ENCODE assay signal across 7 mouse cellular contexts in the genomic region with DNA sequence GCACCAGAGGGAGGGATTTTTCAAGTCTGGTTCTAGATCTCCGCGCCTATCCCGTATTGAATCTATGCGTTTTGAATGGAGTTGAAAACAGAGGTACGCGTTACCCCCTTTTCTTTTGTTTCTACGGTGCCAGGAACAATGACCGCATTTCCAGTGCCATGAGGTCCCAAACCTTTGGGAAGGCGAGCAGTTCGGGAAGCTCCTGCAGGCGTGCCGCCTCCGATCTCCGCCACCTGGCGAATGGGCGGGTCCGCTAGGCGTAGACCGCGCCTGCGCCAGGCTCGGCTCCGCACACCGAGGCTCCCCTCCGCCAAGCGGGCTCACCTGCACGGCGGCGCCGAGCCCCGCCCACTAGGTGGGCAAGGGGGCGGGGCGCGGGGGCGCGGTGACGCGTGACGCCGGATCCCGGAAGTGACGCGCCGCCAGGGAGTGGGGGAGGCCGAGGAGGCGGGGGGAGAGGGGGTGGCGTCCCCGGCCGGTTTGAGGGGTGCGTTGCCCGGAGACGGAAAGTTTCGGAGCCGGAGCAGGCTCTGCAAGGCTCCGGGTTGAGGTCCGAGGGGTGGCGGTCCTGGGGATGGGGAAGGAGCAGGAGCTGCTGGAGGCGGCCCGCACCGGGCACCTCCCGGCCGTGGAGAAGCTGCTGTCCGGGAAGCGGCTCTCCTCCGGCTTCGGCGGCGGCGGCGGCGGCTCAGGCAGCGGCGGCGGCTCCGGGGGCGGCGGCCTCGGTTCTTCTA. TPM values are rescaled to one million over a fixed set of nuclear protein-coding genes. Genes with fewer than 3 reads are reported as not detected.
DNase-seq lines count a peak whose midpoint lies in the region; ATAC-seq and TF ChIP-seq lines count a peak whose summit lies in the region.

A gene (plus strand): TSS at position 419 of the 734 bp plus-strand sequence.

- peak; percentile 67 for DNase-seq in adrenal gland, adult 8-10 months
- peak; percentile 78 for DNase-seq in embryo, embryonic 11.5 days (ENCODE audit: low read depth, low spot score)
- peak; percentile 78 to 88 for DNase-seq in gastrocnemius, postnatal 4 days (ENCODE audit: low spot score in 2 of 2)
- peak; percentile 91 for DNase-seq in limb, embryonic 11.5 days (ENCODE audit: low spot score)
- peak; percentile 96 for DNase-seq in midbrain, embryonic 14.5 days
- peak; percentile 79 to 88 for DNase-seq in spleen, adult 18-20 months

- under 1% methylated on average over 56 of the region's 78 CpGs for WGBS in intestine, postnatal 0 days
- WGBS in limb, embryonic 11.5 days = under 1% methylated on average over 66 of the region's 78 CpGs
- under 1% methylated on average over 76 of the region's 78 CpGs for WGBS in midbrain, embryonic 14.5 days

- peak within 1 kb of the TSS; percentile 92 for H3K27ac ChIP-seq in intestine, postnatal 0 days (ENCODE audit: low read depth, low read length)
- H3K27ac ChIP-seq in limb, embryonic 11.5 days (replicated peaks; ENCODE audit: low read depth, low read length) = peak within 1 kb of the TSS; percentile 68
- peak within 1 kb of the TSS; percentile 90 for H3K27ac ChIP-seq in midbrain, embryonic 14.5 days (replicated peaks; ENCODE audit: low read depth, low read length)

- H3K4me1 ChIP-seq in intestine, postnatal 0 days (replicated peaks; ENCODE audit: control insufficient read depth, insufficient read depth, low read length) = no peaks in the 10 kb centered on the region
- H3K4me1 ChIP-seq in limb, embryonic 11.5 days (ENCODE audit: control insufficient read depth, insufficient read depth, low read length) = peaks cover 11% of the 10 kb centered on the region
- peaks cover 20% of the 10 kb centered on the region for H3K4me1 ChIP-seq in midbrain, embryonic 14.5 days (ENCODE audit: control insufficient read depth, insufficient read depth, low read length)

- peak within 1 kb of the TSS; percentile 95 for H3K4me3 ChIP-seq in intestine, postnatal 0 days (ENCODE audit: low read depth, low read length)
- H3K4me3 ChIP-seq in limb, embryonic 11.5 days (ENCODE audit: low read depth, low read length) = peak within 1 kb of the TSS; percentile 97
- H3K4me3 ChIP-seq in midbrain, embryonic 14.5 days (replicated peaks; ENCODE audit: low read depth, low read length) = peak within 1 kb of the TSS; percentile 90

- peak within 1 kb of the TSS; percentile 79 for H3K9ac ChIP-seq in intestine, postnatal 0 days (ENCODE audit: low read depth, low read length)
- peak within 1 kb of the TSS; percentile 88 for H3K9ac ChIP-seq in limb, embryonic 11.5 days (ENCODE audit: low read length)
- peak within 1 kb of the TSS; percentile 76 for H3K9ac ChIP-seq in midbrain, embryonic 14.5 days (replicated peaks; ENCODE audit: low read length)

- H3K27me3 ChIP-seq in intestine, postnatal 0 days (replicated peaks; ENCODE audit: control insufficient read depth, insufficient read depth, low read length) = no peaks in the 10 kb centered on the region
- no peaks in the 10 kb centered on the region for H3K27me3 ChIP-seq in limb, embryonic 11.5 days (ENCODE audit: control insufficient read depth, insufficient read depth, low read length)
- H3K27me3 ChIP-seq in midbrain, embryonic 14.5 days (ENCODE audit: control insufficient read depth, insufficient read depth, low read length) = no peaks in the 10 kb centered on the region

- peak within 1 kb of the TSS; percentile 89 for H3K4me2 ChIP-seq in intestine, postnatal 0 days (replicated peaks; ENCODE audit: low read depth)
- peak within 1 kb of the TSS; percentile 82 for H3K4me2 ChIP-seq in limb, embryonic 11.5 days (ENCODE audit: low read depth, severe bottlenecking)
- H3K4me2 ChIP-seq in midbrain, embryonic 14.5 days (ENCODE audit: low read length) = peak within 1 kb of the TSS; percentile 95

- 0 out of 2 replicates have a peak, but pooled peaks cover 9% of the 10 kb centered on the region for H3K36me3 ChIP-seq in intestine, postnatal 0 days (ENCODE audit: control insufficient read depth, insufficient read depth)
- H3K36me3 ChIP-seq in limb, embryonic 11.5 days (ENCODE audit: control insufficient read depth, insufficient read depth, low read length) = no peaks in the 10 kb centered on the region; the same call in 1 of the 2 replicates
- peaks cover 20% of the 10 kb centered on the region for H3K36me3 ChIP-seq in midbrain, embryonic 14.5 days (ENCODE audit: control insufficient read depth, insufficient read depth, low read length)

- no peaks in the 10 kb centered on the region for H3K9me3 ChIP-seq in intestine, postnatal 0 days (ENCODE audit: control insufficient read depth)
- H3K9me3 ChIP-seq in limb, embryonic 11.5 days (ENCODE audit: control insufficient read depth, low read length) = no peaks in the 10 kb centered on the region
- H3K9me3 ChIP-seq in midbrain, embryonic 14.5 days (ENCODE audit: control insufficient read depth, low read length) = no peaks in the 10 kb centered on the region

- ATAC-seq in intestine, postnatal 0 days = peak; percentile 88
- peak; percentile 75 for ATAC-seq in limb, embryonic 11.5 days (ENCODE audit: insufficient number of reproducible peaks, low FRiP score, low TSS enrichment, low read depth)
- ATAC-seq in midbrain, embryonic 14.5 days (ENCODE audit: low FRiP score, low TSS enrichment) = peak; percentile 93

- 0 out of 2 replicates have a peak, but pooled peaks have one; percentile 0 for TF ChIP-seq CTCF in intestine, postnatal 0 days (IDR thresholded peaks at IDR 0.05; ENCODE audit: low read depth)

RNA-seq across cellular contexts. Expression of the gene that starts here (rescaled TPM):
- total RNA-seq in adrenal gland, adult 8-10 months (2022) = 10 to 100 TPM; 25.5 to 40.1 (median 32.6) TPM
- 10 to 100 TPM; 38.3 to 40.1 TPM for total RNA-seq in gastrocnemius, postnatal 4 days (2021)
- 9.8 and 10.0 TPM in 2 replicates for polyA plus RNA-seq in intestine, postnatal 0 days (2015; fragmentation: Nextera tagmentation; extraction: Ambion mirVana)
- 12.1 and 13.4 TPM in 2 replicates for polyA plus RNA-seq in limb, embryonic 11.5 days (2014; fragmentation: Nextera tagmentation; extraction: Ambion mirVana)
- 63.9 and 69.2 TPM in 2 replicates for polyA plus RNA-seq in midbrain, embryonic 14.5 days (2014; fragmentation: Nextera tagmentation; extraction: Ambion mirVana)

Comparison
In these comparisons a context has a peak if more than half of its experiments do, and no peak if none do; other contexts are left out.
1. Peak in every context shown above with its lines: DNase-seq, ATAC-seq, H3K4me3 ChIP-seq and H3K27ac ChIP-seq.